Mouse (Mus musculus): ENCODE measurements around the gene Diras1.

GRCm38 (mm10) chr10:81029031-81029430, 3.6 kb upstream of the Diras1 start:
- no peak for TF ChIP-seq CTCF (IDR thresholded peaks at IDR 0.05; ENCODE audit: extremely low read depth, insufficient read depth, low read length)
- no peak for TF ChIP-seq POLR2A (IDR thresholded peaks at IDR 0.05; ENCODE audit: extremely low read depth, insufficient read depth, low read length)

Measured in cortical plate, adult 2 months (tissue).